Mouse (Mus musculus): Measurements from ENCODE around the gene Trim34b. TPM values are rescaled to one million over a fixed set of nuclear protein-coding genes. Genes with fewer than 3 reads are reported as not detected.

Gene Trim34b
- polyA plus RNA-seq, 1 experiment from 2014 or later, result 0.33 TPM

DNA sequence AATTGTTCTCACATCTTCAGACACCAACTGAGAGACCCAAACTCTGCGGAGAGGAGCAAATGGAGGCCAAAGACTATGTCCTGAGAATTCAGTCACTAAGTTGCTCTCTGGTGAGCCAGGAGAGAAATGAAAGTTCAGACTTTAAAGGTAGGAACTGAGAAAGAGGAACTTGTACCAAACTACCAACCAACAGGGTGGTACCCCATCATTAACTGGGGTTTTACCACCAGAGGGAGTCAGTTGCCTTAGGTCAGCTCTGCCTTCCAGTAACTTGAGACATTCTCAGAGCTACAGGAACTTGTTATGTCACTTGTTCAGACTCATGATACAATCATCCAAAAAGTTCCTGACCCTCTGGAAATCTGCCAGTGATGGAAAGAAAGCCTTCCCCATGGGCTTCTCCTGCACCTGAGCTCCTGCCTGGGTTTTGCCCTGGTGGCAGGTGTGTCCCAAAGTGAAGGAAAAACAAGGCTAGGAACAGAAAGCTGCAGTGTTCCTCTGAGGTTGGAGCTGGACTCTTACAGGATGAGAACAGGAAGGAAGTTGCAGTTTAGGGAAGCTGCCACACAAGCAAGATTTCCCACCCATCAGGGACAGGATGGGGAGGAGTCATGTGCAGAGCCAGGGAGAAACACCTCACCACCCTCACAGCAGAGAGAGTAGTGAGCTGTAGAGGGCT is 40.6 kb downstream of the Trim34b start, which contains the start of gene Trim30b:
Gene Trim30b (minus strand): TSS at position 149 of the 679 bp plus-strand sequence.
- 9% methylated on average over 1 of the region's 1 CpGs for WGBS (ENCODE audit: missing documents)
- H3K79me2 ChIP-seq (ENCODE audit: inconsistent target), result no peaks in the 10 kb centered on the region; the same call in 1 of the 2 replicates
- H3K27ac ChIP-seq, result peak within 1 kb of the TSS; percentile 84
- H3K4me3 ChIP-seq (ENCODE audit: inconsistent target), result peak within 1 kb of the TSS; percentile 23
- H3K36me3 ChIP-seq (ENCODE audit: inconsistent target), result no peaks in the 10 kb centered on the region

Other genes with a start within 250 kb of the Trim34b start
- not detected in 3 replicates for gene Olfr645, start 244.0 kb upstream of the Trim34b start, polyA plus RNA-seq (2018)
- not detected in 3 replicates for gene Olfr646, start 224.6 kb upstream of the Trim34b start, polyA plus RNA-seq (2018)
- not detected in 3 replicates for gene Ubqln5, start 199.6 kb upstream of the Trim34b start, polyA plus RNA-seq (2018)
- not detected in 3 replicates for gene Olfr643, start 192.1 kb upstream of the Trim34b start, polyA plus RNA-seq (2018)
- gene Ubqln3, start 186.2 kb upstream of the Trim34b start, polyA plus RNA-seq (2018), result not detected in 3 replicates
- gene Ubqlnl, start 178.9 kb upstream of the Trim34b start, polyA plus RNA-seq (2018), result not detected in 3 replicates
- gene Olfm5, start 164.6 kb upstream of the Trim34b start, polyA plus RNA-seq (2018), result not detected in 3 replicates
- not detected in 3 replicates for gene Olfr648, start 146.1 kb upstream of the Trim34b start, polyA plus RNA-seq (2018)
- gene Olfr649, start 133.5 kb upstream of the Trim34b start, polyA plus RNA-seq (2018), result not detected in 3 replicates
- 0.53 to 1.6 TPM (median 0.83 TPM) in 3 replicates for gene Trim6, start 110.7 kb upstream of the Trim34b start, polyA plus RNA-seq (2018)
- gene Trim34a, start 85.0 kb upstream of the Trim34b start, polyA plus RNA-seq (2018), result 27.8 to 59.6 TPM (median 35.2 TPM) in 3 replicates
- 5.0 to 12.6 TPM (median 9.5 TPM) in 3 replicates for gene Trim5, start 41.4 kb upstream of the Trim34b start, polyA plus RNA-seq (2018)
- gene Trim12a, start 14.0 kb upstream of the Trim34b start, polyA plus RNA-seq (2018), result 29.2 to 58.7 TPM (median 53.4 TPM) in 3 replicates
- gene Trim12c, start 23.9 kb downstream of the Trim34b start, polyA plus RNA-seq (2018), result 23.2 to 52.7 TPM (median 27.6 TPM) in 3 replicates
- 1.1 to 4.5 TPM (median 1.8 TPM) in 3 replicates for gene Trim30b, start 40.4 kb downstream of the Trim34b start, polyA plus RNA-seq (2018)
- gene Trim30c, start 71.4 kb downstream of the Trim34b start, polyA plus RNA-seq (2018), result 8.9 to 43.2 TPM (median 17.1 TPM) in 3 replicates
- gene Trim30a, start 135.7 kb downstream of the Trim34b start, polyA plus RNA-seq (2018), result 101 to 215 TPM (median 103 TPM) in 3 replicates
- 39.9 to 81.2 TPM (median 40.8 TPM) in 3 replicates for gene Trim30d, start 178.4 kb downstream of the Trim34b start, polyA plus RNA-seq (2018)
- not detected in 3 replicates for gene Olfr651, start 220.7 kb downstream of the Trim34b start, polyA plus RNA-seq (2018)
- not detected in 3 replicates for gene Olfr652, start 231.4 kb downstream of the Trim34b start, polyA plus RNA-seq (2018)
- gene Olfr653, start 247.8 kb downstream of the Trim34b start, polyA plus RNA-seq (2018), result not detected in 3 replicates

Measured in macrophage (primary cell).